21 mouse cellular contexts compared by ENCODE assay signal in genomic region chr12:48609391-48609790, GRCm38 (mm10).
DNase-seq lines count a peak whose midpoint lies in the region; ATAC-seq and TF ChIP-seq lines count a peak whose summit lies in the region.
"Had no signal": no experiment of that assay in that cellular context is flagged by ENCODE, and none has a peak within 500 bp of the region (broad histone marks: within the 10 kb centered on the region; RNA-seq: fewer than 3 reads in every experiment).

No protein-coding gene starts in this region.

- no peak overlapping the region for H3K4me3 ChIP-seq in forebrain, embryonic 14.5 days (ENCODE audit: low read depth, low read length)
- no peak overlapping the region for H3K4me3 ChIP-seq in forebrain, embryonic 16.5 days (replicated peaks; ENCODE audit: low read length)
- no peak overlapping the region for H3K4me3 ChIP-seq in lung, embryonic 14.5 days (ENCODE audit: low read depth, low read length)
- peak overlapping the region; percentile 5; the same call in 1 of the 2 replicates for H3K4me3 ChIP-seq in testis, adult 2 months (ENCODE audit: control insufficient read depth, low read depth, low read length)
- H3K4me3 ChIP-seq: forebrain, embryonic 10.5 days; forebrain, embryonic 13.5 days; heart, embryonic 12.5 days; heart, embryonic 15.5 days; hindbrain, embryonic 10.5 days had no signal

- TF ChIP-seq CTCF in lung, embryonic 14.5 days (IDR thresholded peaks at IDR 0.05; ENCODE audit: low read depth) = no peak
- TF ChIP-seq CTCF in testis, adult 2 months (IDR thresholded peaks at IDR 0.05; ENCODE audit: control insufficient read depth, insufficient read depth, insufficient replicate concordance, low read depth, low read length) = no peak

- no peaks in the 10 kb centered on the region for H3K36me3 ChIP-seq in forebrain, embryonic 14.5 days (ENCODE audit: control insufficient read depth, insufficient read depth, low read length)
- no peaks in the 10 kb centered on the region for H3K36me3 ChIP-seq in forebrain, embryonic 16.5 days (ENCODE audit: control insufficient read depth, insufficient read depth)
- no peaks in the 10 kb centered on the region for H3K36me3 ChIP-seq in lung, embryonic 14.5 days (ENCODE audit: insufficient read depth)
- no peaks in the 10 kb centered on the region for H3K36me3 ChIP-seq in testis, adult 2 months (ENCODE audit: control insufficient read depth, insufficient read depth, low read length)
- H3K36me3 ChIP-seq: forebrain, embryonic 10.5 days; heart, embryonic 12.5 days; heart, embryonic 15.5 days; hindbrain, embryonic 10.5 days had no signal

- no peak overlapping the region for H3K9ac ChIP-seq in forebrain, embryonic 14.5 days (ENCODE audit: low read length)
- H3K9ac ChIP-seq in forebrain, embryonic 16.5 days (replicated peaks; ENCODE audit: low read depth, low read length) = no peak overlapping the region
- no peak overlapping the region for H3K9ac ChIP-seq in lung, embryonic 14.5 days
- H3K9ac ChIP-seq: forebrain, embryonic 13.5 days; heart, embryonic 12.5 days; heart, embryonic 15.5 days; hindbrain, embryonic 14.5 days had no signal

- no peak overlapping the region for H3K27ac ChIP-seq in forebrain, embryonic 14.5 days (ENCODE audit: low read depth, low read length)
- no peak overlapping the region for H3K27ac ChIP-seq in forebrain, embryonic 16.5 days (ENCODE audit: low read length)
- H3K27ac ChIP-seq in lung, embryonic 14.5 days (ENCODE audit: low read depth) = no peak overlapping the region
- no peak overlapping the region for H3K27ac ChIP-seq in testis, adult 2 months (ENCODE audit: control insufficient read depth, insufficient read depth, low read depth, low read length)
- H3K27ac ChIP-seq: forebrain, embryonic 10.5 days; forebrain, embryonic 13.5 days; heart, embryonic 15.5 days; hindbrain, embryonic 10.5 days; hindbrain, embryonic 14.5 days had no signal

- H3K9me3 ChIP-seq in forebrain, embryonic 14.5 days (replicated peaks; ENCODE audit: control insufficient read depth, low read length) = no peaks in the 10 kb centered on the region
- H3K9me3 ChIP-seq in forebrain, embryonic 16.5 days (ENCODE audit: control insufficient read depth, low read length) = no peaks in the 10 kb centered on the region
- no peaks in the 10 kb centered on the region for H3K9me3 ChIP-seq in lung, embryonic 14.5 days (ENCODE audit: low read depth, low read length)
- H3K9me3 ChIP-seq: forebrain, embryonic 10.5 days; forebrain, embryonic 13.5 days; heart, embryonic 12.5 days; heart, embryonic 15.5 days; hindbrain, embryonic 10.5 days had no signal

- DNase-seq in forebrain, embryonic 14.5 days (ENCODE audit: low spot score) = peak; percentile 25
- DNase-seq in lung, embryonic 14.5 days = peak; percentile 45
- no peak for DNase-seq in lung, adult 18-20 months
- DNase-seq in testis, postnatal 10 days (ENCODE audit: low spot score) = no peak
- DNase-seq: adrenal gland, adult 2 months; adrenal gland, postnatal 14 days; cerebellum, adult 18-20 months; cerebellum, adult 9-10 months; gastrocnemius, postnatal 25 days; heart, adult 18-20 months; heart, postnatal 10 days; heart, postnatal 36 days had no signal

- no peak for TF ChIP-seq POLR2A in testis, adult 2 months (IDR thresholded peaks at IDR 0.05; ENCODE audit: control insufficient read depth, low read depth, low read length)

- no peaks in the 10 kb centered on the region for H3K4me1 ChIP-seq in forebrain, embryonic 14.5 days (ENCODE audit: control insufficient read depth, insufficient read depth, low read length)
- H3K4me1 ChIP-seq in forebrain, embryonic 16.5 days (replicated peaks; ENCODE audit: control insufficient read depth, insufficient read depth, low read length) = no peaks in the 10 kb centered on the region
- H3K4me1 ChIP-seq in lung, embryonic 14.5 days (ENCODE audit: insufficient read depth) = no peaks in the 10 kb centered on the region
- H3K4me1 ChIP-seq in testis, adult 2 months (ENCODE audit: control insufficient read depth, insufficient read depth, low read length) = no peaks in the 10 kb centered on the region
- H3K4me1 ChIP-seq: forebrain, embryonic 10.5 days; forebrain, embryonic 13.5 days; heart, embryonic 12.5 days; heart, embryonic 15.5 days; hindbrain, embryonic 10.5 days had no signal

- no peak overlapping the region for H3K4me2 ChIP-seq in forebrain, embryonic 14.5 days (ENCODE audit: low read length)
- no peak overlapping the region for H3K4me2 ChIP-seq in forebrain, embryonic 16.5 days (ENCODE audit: low read length)
- no peak overlapping the region for H3K4me2 ChIP-seq in lung, embryonic 14.5 days
- H3K4me2 ChIP-seq: forebrain, embryonic 13.5 days; heart, embryonic 12.5 days; heart, embryonic 15.5 days; hindbrain, embryonic 14.5 days had no signal

- no peak for ATAC-seq in forebrain, embryonic 14.5 days
- ATAC-seq in forebrain, embryonic 16.5 days = no peak
- ATAC-seq in lung, embryonic 14.5 days (ENCODE audit: insufficient read depth) = peak; percentile 44; the same call in 1 of the 2 replicates
- ATAC-seq: CD4-positive, CD25-positive, alpha-beta regulatory T cell, adult 4 months; forebrain, embryonic 13.5 days had no signal

- no peaks in the 10 kb centered on the region for H3K27me3 ChIP-seq in forebrain, embryonic 14.5 days (replicated peaks; ENCODE audit: control insufficient read depth, insufficient read depth, low read length)
- no peaks in the 10 kb centered on the region for H3K27me3 ChIP-seq in forebrain, embryonic 16.5 days (replicated peaks; ENCODE audit: control insufficient read depth, insufficient read depth, low read length)
- no peaks in the 10 kb centered on the region for H3K27me3 ChIP-seq in lung, embryonic 14.5 days (ENCODE audit: insufficient read depth, low read length)
- H3K27me3 ChIP-seq in testis, adult 2 months (ENCODE audit: control insufficient read depth, insufficient read depth, low read length) = no peaks in the 10 kb centered on the region
- H3K27me3 ChIP-seq: forebrain, embryonic 13.5 days; heart, embryonic 12.5 days; heart, embryonic 15.5 days had no signal

- 64% methylated on average over 6 of the region's 6 CpGs for WGBS in forebrain, embryonic 14.5 days
- WGBS in forebrain, embryonic 16.5 days = 57% methylated on average over 6 of the region's 6 CpGs
- WGBS in lung, embryonic 14.5 days = 51% methylated on average over 6 of the region's 6 CpGs

Comparison
In these comparisons a context has a peak if more than half of its experiments do, and no peak if none do; other contexts are left out.
1. DNase-seq: peak in forebrain, embryonic 14.5 days (single experiment) and lung, embryonic 14.5 days (single experiment); none in lung, adult 18-20 months (0 of 2) and testis, postnatal 10 days (single experiment).